Comparison of ENCODE assay signal across 21 mouse cellular contexts in the genomic region with DNA sequence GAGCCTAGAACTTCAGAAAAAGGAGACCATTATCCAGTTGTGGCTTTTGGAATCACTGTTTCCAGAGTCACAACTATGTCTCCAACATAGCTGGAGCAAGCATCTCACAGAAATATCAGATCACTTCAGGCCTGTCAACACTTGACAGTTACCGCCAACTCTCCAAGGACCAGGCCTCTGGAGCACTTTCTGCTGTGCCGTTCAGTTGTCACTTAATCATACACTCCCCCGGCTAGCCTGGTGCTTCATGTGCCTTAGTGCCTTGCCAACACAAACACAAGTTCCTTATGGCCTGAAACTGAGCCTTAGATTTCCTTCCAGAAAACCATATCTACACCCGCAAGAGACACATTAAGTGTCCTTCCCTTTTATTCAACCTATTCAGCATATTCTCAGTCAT.
DNase-seq lines count a peak whose midpoint lies in the region; ATAC-seq and TF ChIP-seq lines count a peak whose summit lies in the region.
"Had no signal": no experiment of that assay in that cellular context is flagged by ENCODE, and none has a peak within 500 bp of the region (broad histone marks: within the 10 kb centered on the region; RNA-seq: fewer than 3 reads in every experiment).

No protein-coding gene starts in this region.

- H3K27me3 ChIP-seq in embryonic facial prominence, embryonic 14.5 days (replicated peaks; ENCODE audit: control insufficient read depth, insufficient read depth, low read length): no peaks in the 10 kb centered on the region
- H3K27me3 ChIP-seq in embryonic facial prominence, embryonic 10.5 days (replicated peaks; ENCODE audit: low read depth, poor library complexity, severe bottlenecking): no peaks in the 10 kb centered on the region
- no peaks in the 10 kb centered on the region for H3K27me3 ChIP-seq in kidney, embryonic 14.5 days (ENCODE audit: control insufficient read depth, insufficient read depth, low read length)
- no peaks in the 10 kb centered on the region for H3K27me3 ChIP-seq in lung, embryonic 14.5 days (ENCODE audit: insufficient read depth, low read length)

- no peak for TF ChIP-seq CTCF in lung, embryonic 14.5 days (IDR thresholded peaks at IDR 0.05; ENCODE audit: low read depth)
- no peak for TF ChIP-seq CTCF in lung, adult 2 months (IDR thresholded peaks at IDR 0.05; ENCODE audit: insufficient read depth, low read length)

- no peak overlapping the region for H3K4me3 ChIP-seq in embryonic facial prominence, embryonic 14.5 days (ENCODE audit: low read depth, low read length)
- H3K4me3 ChIP-seq in embryonic facial prominence, embryonic 10.5 days: no peak overlapping the region
- no peak overlapping the region for H3K4me3 ChIP-seq in kidney, embryonic 14.5 days (ENCODE audit: low read length)
- H3K4me3 ChIP-seq in lung, embryonic 14.5 days (ENCODE audit: low read depth, low read length): no peak overlapping the region
- H3K4me3 ChIP-seq in lung, adult 2 months (replicated peaks; ENCODE audit: extremely low read depth, low read depth, low read length): no peak overlapping the region
- H3K4me3 ChIP-seq: forebrain, embryonic 10.5 days; left cerebral cortex, adult 2 months; limb, embryonic 10.5 days had no signal

- H3K4me1 ChIP-seq in embryonic facial prominence, embryonic 14.5 days (ENCODE audit: control insufficient read depth, insufficient read depth, low read length): no peaks in the 10 kb centered on the region
- H3K4me1 ChIP-seq in embryonic facial prominence, embryonic 10.5 days: no peaks in the 10 kb centered on the region
- H3K4me1 ChIP-seq in kidney, embryonic 14.5 days (ENCODE audit: control insufficient read depth, insufficient read depth, low read length): no peaks in the 10 kb centered on the region
- H3K4me1 ChIP-seq in lung, embryonic 14.5 days (ENCODE audit: insufficient read depth): peaks cover 9% of the 10 kb centered on the region; the same call in 1 of the 2 replicates
- H3K4me1 ChIP-seq in lung, adult 2 months (ENCODE audit: control insufficient read depth, insufficient read depth, low read length): no peaks in the 10 kb centered on the region
- H3K4me1 ChIP-seq: forebrain, embryonic 10.5 days; limb, embryonic 10.5 days had no signal

- peak; percentile 15 for DNase-seq in embryonic facial prominence, embryonic 14.5 days (ENCODE audit: low spot score)
- no peak for DNase-seq in embryonic facial prominence, embryonic 10.5 days (ENCODE audit: low spot score)
- DNase-seq in kidney, postnatal 36 days: no peak
- peak; percentile 82 for DNase-seq in lung, embryonic 14.5 days
- DNase-seq in lung, adult 2 months: no peak
- peak; percentile 34 for DNase-seq in lung, postnatal 25 days (ENCODE audit: low spot score)
- no peak for DNase-seq in retina, postnatal 1 day
- DNase-seq: adrenal gland, postnatal 36 days; cerebellum, adult 18-20 months; cerebellum, postnatal 25 days; embryo, embryonic 11 days; forebrain, postnatal 0 days; layer of hippocampus, adult 9-11 months; right cerebral cortex, postnatal 4 days had no signal

- no peaks in the 10 kb centered on the region for H3K9me3 ChIP-seq in embryonic facial prominence, embryonic 14.5 days (ENCODE audit: control insufficient read depth, low read length)
- no peaks in the 10 kb centered on the region for H3K9me3 ChIP-seq in embryonic facial prominence, embryonic 10.5 days
- no peaks in the 10 kb centered on the region for H3K9me3 ChIP-seq in kidney, embryonic 14.5 days (ENCODE audit: control insufficient read depth, low read length)
- H3K9me3 ChIP-seq in lung, embryonic 14.5 days (ENCODE audit: low read depth, low read length): no peaks in the 10 kb centered on the region
- H3K9me3 ChIP-seq: forebrain, embryonic 10.5 days; G1E; limb, embryonic 10.5 days had no signal

- TF ChIP-seq POLR2A in lung, adult 2 months (IDR thresholded peaks at IDR 0.05; ENCODE audit: borderline replicate concordance, extremely low read depth, low read depth, low read length): no peak

- H3K36me3 ChIP-seq in embryonic facial prominence, embryonic 14.5 days (ENCODE audit: control insufficient read depth, insufficient read depth, low read length): no peaks in the 10 kb centered on the region
- H3K36me3 ChIP-seq in embryonic facial prominence, embryonic 10.5 days (replicated peaks): no peaks in the 10 kb centered on the region
- no peaks in the 10 kb centered on the region for H3K36me3 ChIP-seq in kidney, embryonic 14.5 days (ENCODE audit: control insufficient read depth, insufficient read depth, low read length)
- H3K36me3 ChIP-seq in lung, embryonic 14.5 days (ENCODE audit: insufficient read depth): no peaks in the 10 kb centered on the region
- H3K36me3 ChIP-seq: forebrain, embryonic 10.5 days; G1E; limb, embryonic 10.5 days had no signal

- ATAC-seq in embryonic facial prominence, embryonic 14.5 days (ENCODE audit: low read depth): no peak
- ATAC-seq in kidney, embryonic 14.5 days (ENCODE audit: low FRiP score, low TSS enrichment): peak; percentile 79
- peak; percentile 83 for ATAC-seq in lung, embryonic 14.5 days (ENCODE audit: insufficient read depth)
- ATAC-seq: forebrain, postnatal 0 days; hindbrain, embryonic 16.5 days; intestine, embryonic 16.5 days had no signal

- no peak overlapping the region for H3K9ac ChIP-seq in embryonic facial prominence, embryonic 14.5 days (ENCODE audit: low read depth, low read length)
- no peak overlapping the region for H3K9ac ChIP-seq in kidney, embryonic 14.5 days (ENCODE audit: low read depth, low read length)
- no peak overlapping the region for H3K9ac ChIP-seq in lung, embryonic 14.5 days
- H3K9ac ChIP-seq: forebrain, postnatal 0 days had no signal

- 64% methylated on average over 4 of the region's 4 CpGs for WGBS in embryonic facial prominence, embryonic 14.5 days
- WGBS in embryonic facial prominence, embryonic 10.5 days: 86% methylated on average over 4 of the region's 4 CpGs
- 27% methylated on average over 4 of the region's 4 CpGs for WGBS in kidney, embryonic 14.5 days
- WGBS in lung, embryonic 14.5 days: 34% methylated on average over 4 of the region's 4 CpGs
- WGBS in lung, adult 2 months: 45% methylated on average over 4 of the region's 4 CpGs

- no peak overlapping the region for H3K27ac ChIP-seq in embryonic facial prominence, embryonic 14.5 days (replicated peaks; ENCODE audit: low read depth, low read length)
- no peak overlapping the region for H3K27ac ChIP-seq in embryonic facial prominence, embryonic 10.5 days (replicated peaks)
- no peak overlapping the region for H3K27ac ChIP-seq in kidney, embryonic 14.5 days (ENCODE audit: low read depth, low read length)
- H3K27ac ChIP-seq in lung, embryonic 14.5 days (ENCODE audit: low read depth): peak overlapping the region; percentile 31; the same call in 1 of the 2 replicates
- H3K27ac ChIP-seq: forebrain, embryonic 10.5 days; left cerebral cortex, adult 2 months; limb, embryonic 10.5 days had no signal

- H3K4me2 ChIP-seq in embryonic facial prominence, embryonic 14.5 days (ENCODE audit: low read depth, low read length): no peak overlapping the region
- no peak overlapping the region for H3K4me2 ChIP-seq in kidney, embryonic 14.5 days (replicated peaks; ENCODE audit: low read depth, low read length)
- no peak overlapping the region for H3K4me2 ChIP-seq in lung, embryonic 14.5 days

Comparison
In these comparisons a context has a peak if more than half of its experiments do, and no peak if none do; other contexts are left out.
1. DNase-seq: peak in embryonic facial prominence, embryonic 14.5 days (single experiment), lung, embryonic 14.5 days (single experiment) and lung, postnatal 25 days (single experiment); none in embryonic facial prominence, embryonic 10.5 days (single experiment), kidney, postnatal 36 days (0 of 2), lung, adult 2 months (single experiment) and retina, postnatal 1 day (single experiment).